Mouse (Mus musculus): ENCODE data around the gene Dand5. TPM values are rescaled to one million over a fixed set of nuclear protein-coding genes. Genes with fewer than 3 reads are reported as not detected.
A peak's percentile ranks its signal among the peaks of the same experiment; 100 is the strongest.
"Not testable (repeated sequence)": the region's sequence is repeated elsewhere in the genome, so short reads cannot be mapped to it uniquely, and the experiment has no call there.

Gene Dand5
- polyA plus RNA-seq, 1 experiment from 2014 or later = 2.9 TPM

GRCm38 (mm10) chr8:84832759-84833742 lies 10.4 kb upstream of the Dand5 start:
- H3K4me1 ChIP-seq (replicated peaks) = peaks cover 68% of the 10 kb centered on the region
- H3K4me3 ChIP-seq (replicated peaks) = peak overlapping the region; percentile 92
- no peaks in the 10 kb centered on the region for H3K27me3 ChIP-seq
- H3K27ac ChIP-seq (replicated peaks) = peak overlapping the region; percentile 95
- ATAC-seq (ENCODE audit: insufficient read depth) = no peak
- H3K4me2 ChIP-seq = peak overlapping the region; percentile 85
- no peaks in the 10 kb centered on the region for H3K9me3 ChIP-seq (replicated peaks)
- WGBS (ENCODE audit: insufficient replicate concordance) = 33% methylated on average over 10 of the region's 10 CpGs
- peak overlapping the region; percentile 97 for H3K9ac ChIP-seq
- peaks cover 48% of the 10 kb centered on the region for H3K36me3 ChIP-seq (replicated peaks)

- Histone ChIP-seq H3K36me3 (replicated peaks) (peaks cover 39% of the 10 kb centered on the region), H3K4me1 (replicated peaks) (peaks cover 65% of the 10 kb centered on the region), H3K27ac (replicated peaks) (peak overlapping the region; percentile 95), H3K9ac (peak overlapping the region; percentile 97), H3K4me2 (peak overlapping the region; percentile 85), H3K4me3 (replicated peaks) (peak overlapping the region; percentile 92), H3K9me3 (replicated peaks) (no peaks in the 10 kb centered on the region), H3K27me3 (no peaks in the 10 kb centered on the region)
- under 1% methylated on average over 59 of the region's 59 CpGs for WGBS (ENCODE audit: insufficient replicate concordance)
- ATAC-seq (ENCODE audit: insufficient read depth) = peak; percentile 85
These were observed 9.6 kb upstream of the Dand5 start for GRCm38 (mm10) chr8:84832034-84832717.

DNA sequence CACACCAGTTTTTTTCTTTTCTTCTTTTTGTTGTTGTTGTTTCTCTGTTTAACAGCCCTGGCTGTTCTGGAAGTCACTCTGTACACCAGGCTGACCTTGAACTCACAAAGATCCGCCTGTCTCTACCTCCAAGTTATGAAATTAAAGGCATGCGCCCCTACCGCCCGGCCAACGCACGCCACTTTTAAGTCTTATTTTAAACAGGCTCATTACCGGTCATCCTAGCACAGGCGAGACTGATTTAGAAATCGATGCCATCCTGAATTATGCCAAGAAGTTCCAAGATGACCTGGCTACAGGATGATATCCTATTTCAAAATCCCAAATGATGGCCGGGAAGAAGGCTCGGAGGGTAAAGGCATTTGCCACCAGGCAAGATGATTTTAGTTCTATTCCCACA lies 8.9 kb upstream of the Dand5 start, which contains the start of gene Gadd45gip1:
Gene Gadd45gip1 (plus strand): TSS at position 33 of the 400 bp plus-strand sequence.
- WGBS (ENCODE audit: insufficient replicate concordance) = 39% methylated on average over 11 of the region's 11 CpGs
- Histone ChIP-seq H3K4me3 (replicated peaks) (peak within 1 kb of the TSS; percentile 92), H3K36me3 (replicated peaks) (peaks cover 32% of the 10 kb centered on the region), H3K4me2 (peak within 1 kb of the TSS; percentile 85), H3K27ac (replicated peaks) (peak within 1 kb of the TSS; percentile 95), H3K9me3 (replicated peaks) (no peaks in the 10 kb centered on the region), H3K27me3 (no peaks in the 10 kb centered on the region), H3K4me1 (replicated peaks) (peaks cover 62% of the 10 kb centered on the region), H3K9ac (peak within 1 kb of the TSS; percentile 97)
- peak; percentile 19; the same call in 1 of the 2 replicates for ATAC-seq (ENCODE audit: insufficient read depth)

GRCm38 (mm10) chr8:84826518-84826917 lies 3.9 kb upstream of the Dand5 start:
- H3K27ac ChIP-seq (replicated peaks) = 0 out of 2 replicates have a peak overlapping the region, but pooled peaks have one; percentile 1
- 37% methylated on average over 2 of the region's 2 CpGs for WGBS (ENCODE audit: insufficient replicate concordance)

GRCm38 (mm10) chr8:84825636-84826035 lies 3.0 kb upstream of the Dand5 start:
- Histone ChIP-seq H3K27me3 (peaks cover 5% of the 10 kb centered on the region; the same call in 1 of the 2 replicates), H3K4me3 (replicated peaks) (no peak overlapping the region), H3K9ac (no peak overlapping the region; the same call in 1 of the 2 replicates), H3K36me3 (replicated peaks) (no peaks in the 10 kb centered on the region), H3K27ac (replicated peaks) (peak overlapping the region; percentile 72), H3K9me3 (replicated peaks) (no peaks in the 10 kb centered on the region), H3K4me2 (peak overlapping the region; percentile 44), H3K4me1 (replicated peaks) (peaks cover 48% of the 10 kb centered on the region)
- ATAC-seq (ENCODE audit: insufficient read depth) = peak; percentile 35
- 20% methylated on average over 4 of the region's 4 CpGs for WGBS (ENCODE audit: insufficient replicate concordance)

More at GRCm38 (mm10) chr8:84826518-84826917, 3.9 kb upstream of the Dand5 start:
- H3K27me3 ChIP-seq; H3K36me3 ChIP-seq (replicated peaks); H3K4me3 ChIP-seq (replicated peaks); H3K9me3 ChIP-seq (replicated peaks); H3K9ac ChIP-seq; ATAC-seq (ENCODE audit: insufficient read depth): not testable (repeated sequence)
- Histone ChIP-seq H3K4me1 (replicated peaks) (peaks cover 54% of the 10 kb centered on the region), H3K4me2 (peak overlapping the region; percentile 44; the same call in 1 of the 2 replicates)

DNA sequence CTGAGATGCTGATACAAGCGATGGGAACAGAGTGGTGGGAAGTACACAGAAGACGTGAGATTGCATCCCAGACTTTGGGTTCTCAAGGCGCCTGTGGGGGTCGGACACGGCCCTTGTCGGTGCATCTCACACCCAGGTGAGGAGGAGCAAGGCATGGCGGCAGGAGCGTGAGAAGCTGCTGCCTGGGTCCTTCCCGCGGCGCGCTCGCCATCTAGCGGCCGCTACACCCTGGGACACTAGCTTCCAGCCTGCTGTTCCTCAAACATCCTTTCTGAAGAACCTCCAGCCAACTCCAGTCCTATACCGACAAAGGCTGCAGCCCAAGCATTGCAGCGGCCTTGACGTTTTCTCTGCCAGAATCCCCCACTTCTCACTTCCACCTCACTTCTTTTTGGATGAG lies 1.0 kb upstream of the Dand5 start:
- no peaks in the 10 kb centered on the region for H3K36me3 ChIP-seq (replicated peaks)
- H3K4me3 ChIP-seq (replicated peaks) = no peak overlapping the region; the same call in 1 of the 2 replicates
- peaks cover 5% of the 10 kb centered on the region; the same call in 1 of the 2 replicates for H3K27me3 ChIP-seq
- peak; percentile 53; the same call in 1 of the 2 replicates for ATAC-seq (ENCODE audit: insufficient read depth)
- peak overlapping the region; percentile 32 for H3K4me2 ChIP-seq
- H3K4me1 ChIP-seq (replicated peaks) = peaks cover 42% of the 10 kb centered on the region
- WGBS (ENCODE audit: insufficient replicate concordance) = under 1% methylated on average over 18 of the region's 18 CpGs
- H3K27ac ChIP-seq (replicated peaks) = no peak overlapping the region
- no peaks in the 10 kb centered on the region for H3K9me3 ChIP-seq (replicated peaks)
- no peak overlapping the region for H3K9ac ChIP-seq

DNA sequence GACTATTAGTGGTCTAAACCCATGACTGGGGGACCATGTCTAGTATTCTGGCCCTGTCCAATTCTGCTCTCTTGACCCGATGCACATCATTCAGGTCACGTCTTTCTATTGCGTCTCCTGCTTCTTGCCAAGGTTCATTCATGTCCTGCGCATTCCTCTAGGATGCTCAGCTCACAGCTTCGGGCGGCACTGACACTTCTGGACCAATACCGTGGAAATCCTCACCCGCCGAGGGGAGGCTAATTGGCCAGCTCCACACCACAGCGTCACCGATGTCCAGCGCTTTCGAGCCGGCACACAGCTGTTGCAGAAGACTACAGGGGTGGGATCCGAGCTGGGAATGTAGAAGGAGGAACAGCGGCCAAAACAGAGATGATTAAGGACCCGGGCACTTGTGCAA lies 6.5 kb downstream of the Dand5 start:
- 76% methylated on average over 17 of the region's 17 CpGs for WGBS (ENCODE audit: insufficient replicate concordance)

DNA sequence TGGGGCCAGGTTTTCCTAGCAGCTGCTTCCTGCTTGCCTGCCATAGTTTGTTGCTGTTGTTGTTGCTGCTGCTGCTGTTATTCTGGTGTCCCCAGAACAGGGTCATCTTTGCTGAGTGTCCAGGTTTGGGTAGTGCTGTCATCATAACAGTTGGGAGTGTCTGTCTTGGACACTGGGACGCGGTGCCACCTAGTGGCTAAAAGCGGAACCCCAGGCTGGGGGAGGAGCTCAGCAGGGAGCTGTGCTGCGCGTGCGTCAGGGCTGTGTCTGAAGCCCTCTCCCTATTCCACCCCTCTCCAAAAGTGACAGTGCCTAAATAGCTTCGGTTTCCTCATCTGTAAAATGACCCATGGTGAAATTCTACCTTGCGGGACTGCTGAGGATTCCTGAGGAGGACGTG lies 7.1 kb downstream of the Dand5 start:
- Histone ChIP-seq H3K4me1 (replicated peaks) (peaks cover 37% of the 10 kb centered on the region), H3K9me3 (replicated peaks) (no peaks in the 10 kb centered on the region), H3K27ac (replicated peaks) (no peak overlapping the region), H3K9ac (no peak overlapping the region), H3K4me3 (replicated peaks) (no peak overlapping the region), H3K36me3 (replicated peaks) (no peaks in the 10 kb centered on the region), H3K4me2 (no peak overlapping the region), H3K27me3 (peaks cover 32% of the 10 kb centered on the region)
- 6% methylated on average over 9 of the region's 9 CpGs for WGBS (ENCODE audit: insufficient replicate concordance)
- ATAC-seq (ENCODE audit: insufficient read depth) = peak; percentile 66

More for the DNA sequence above, 6.5 kb downstream of the Dand5 start:
- no peak for ATAC-seq (ENCODE audit: insufficient read depth)
- no peaks in the 10 kb centered on the region for H3K9me3 ChIP-seq (replicated peaks)
- H3K9ac ChIP-seq = no peak overlapping the region
- H3K4me1 ChIP-seq (replicated peaks) = peaks cover 31% of the 10 kb centered on the region
- no peak overlapping the region for H3K27ac ChIP-seq (replicated peaks)
- H3K4me2 ChIP-seq = no peak overlapping the region
- H3K27me3 ChIP-seq = peaks cover 26% of the 10 kb centered on the region
- H3K36me3 ChIP-seq (replicated peaks) = no peaks in the 10 kb centered on the region
- H3K4me3 ChIP-seq (replicated peaks) = no peak overlapping the region

DNA sequence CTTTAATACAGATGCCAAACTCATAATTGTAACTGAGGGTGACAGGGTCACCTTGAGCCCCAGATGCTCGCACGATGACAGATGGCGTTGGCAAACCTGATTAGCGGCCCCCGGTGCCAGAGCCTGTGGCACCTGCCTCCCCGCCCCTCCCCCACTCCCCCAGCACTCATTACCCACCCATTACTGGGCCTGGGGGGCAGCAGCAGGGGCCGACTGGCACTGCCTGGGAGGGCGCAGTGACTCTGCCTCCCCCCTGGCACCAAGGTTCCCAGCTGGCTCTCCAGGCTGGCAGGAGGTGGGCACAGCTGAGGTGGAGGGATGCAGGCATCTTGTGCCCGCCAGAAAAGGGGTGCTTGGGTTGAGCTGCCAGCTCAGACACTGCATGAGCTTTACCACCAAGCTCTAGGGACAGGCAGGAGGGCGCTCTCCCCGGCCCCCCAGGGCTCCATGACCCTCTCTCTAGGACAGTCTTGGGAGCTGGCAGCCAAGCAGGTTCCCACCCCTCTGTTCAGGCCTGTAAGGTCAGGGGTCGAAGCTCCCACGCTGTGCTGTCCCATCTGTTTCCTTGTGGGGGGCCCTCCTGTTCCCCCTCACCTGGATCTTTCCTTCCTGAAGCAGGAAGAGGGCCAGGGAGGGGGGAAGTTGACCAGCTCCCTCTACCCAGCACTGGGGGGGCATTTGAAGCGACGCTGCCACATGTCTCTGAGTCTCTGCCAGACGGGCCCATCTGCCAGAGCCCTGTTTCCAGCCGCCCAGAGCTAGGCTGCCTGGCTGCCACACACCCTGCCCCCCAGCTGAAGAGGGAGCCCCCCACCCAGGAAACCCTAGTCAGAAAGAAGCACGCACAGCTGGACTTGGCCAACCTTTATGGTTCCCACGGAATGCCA lies 7.8 kb downstream of the Dand5 start:
- Histone ChIP-seq H3K4me1 (replicated peaks) (peaks cover 42% of the 10 kb centered on the region), H3K27me3 (peaks cover 35% of the 10 kb centered on the region), H3K36me3 (replicated peaks) (no peaks in the 10 kb centered on the region), H3K9ac (no peak overlapping the region), H3K9me3 (replicated peaks) (no peaks in the 10 kb centered on the region), H3K4me3 (replicated peaks) (no peak overlapping the region), H3K27ac (replicated peaks) (no peak overlapping the region), H3K4me2 (no peak overlapping the region)
- ATAC-seq (ENCODE audit: insufficient read depth) = no peak
- WGBS (ENCODE audit: insufficient replicate concordance) = 43% methylated on average over 19 of the region's 19 CpGs

- H3K9me3 ChIP-seq (replicated peaks) = no peaks in the 10 kb centered on the region
- no peaks in the 10 kb centered on the region for H3K36me3 ChIP-seq (replicated peaks)
- peaks cover 41% of the 10 kb centered on the region for H3K27me3 ChIP-seq
- H3K4me3 ChIP-seq (replicated peaks) = no peak overlapping the region
- H3K27ac ChIP-seq (replicated peaks) = no peak overlapping the region
- H3K4me1 ChIP-seq (replicated peaks) = peaks cover 47% of the 10 kb centered on the region
- H3K9ac ChIP-seq = no peak overlapping the region
- no peak overlapping the region for H3K4me2 ChIP-seq
- ATAC-seq (ENCODE audit: insufficient read depth) = no peak
- WGBS (ENCODE audit: insufficient replicate concordance) = 87% methylated on average over 11 of the region's 11 CpGs
These were observed 8.4 kb downstream of the Dand5 start for GRCm38 (mm10) chr8:84814240-84814554.
